Mouse (Mus musculus): ENCODE measurements around the gene Tbc1d22a.

DNA sequence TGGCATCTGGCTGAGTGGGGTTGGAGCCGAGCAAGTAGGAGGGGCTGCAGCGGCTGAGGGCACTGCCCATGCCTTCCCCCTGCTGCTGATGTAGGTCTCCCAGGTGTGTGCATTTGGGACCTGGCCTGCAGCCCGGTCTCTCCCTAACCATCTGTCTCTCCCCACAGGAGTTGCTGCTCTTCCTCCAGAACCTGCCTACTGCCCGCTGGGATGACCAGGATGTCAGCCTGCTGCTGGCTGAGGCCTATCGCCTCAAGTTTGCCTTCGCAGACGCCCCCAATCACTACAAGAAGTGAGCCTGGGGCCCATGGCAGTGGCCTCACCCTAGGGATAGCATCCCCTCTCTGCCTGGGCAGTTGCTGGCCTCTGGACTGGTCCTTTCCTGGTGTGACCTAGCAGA is 282.4 kb downstream of the Tbc1d22a start:
- no peak for TF ChIP-seq POLR2A (IDR thresholded peaks at IDR 0.05; ENCODE audit: insufficient read length, low read depth)
- no peak for TF ChIP-seq E2F4 (IDR thresholded peaks at IDR 0.05; ENCODE audit: insufficient read depth)
- TF ChIP-seq MYOD1 (IDR thresholded peaks at IDR 0.05; ENCODE audit: control insufficient read depth in 1 of 3, insufficient read length in 2 of 3, low read depth in 2 of 3), result no peak
- TF ChIP-seq TCF3 (IDR thresholded peaks at IDR 0.05; ENCODE audit: insufficient read length, low read depth), result no peak
- no peak for TF ChIP-seq MAX (IDR thresholded peaks at IDR 0.05; ENCODE audit: low read depth)
